Mouse (Mus musculus) liver, postnatal 0 days (tissue): ENCODE data around the gene Nrg4.

ENCODE experiments used
- CTCF ChIP-seq: sonication (generic); IDR thresholded peaks from 2 replicates; pipeline ENCODE4 v1.5.1; 2016; ENCODE audit warnings: antibody characterized with exemption, low read depth
- EP300 ChIP-seq: IDR thresholded peaks from 2 replicates; pipeline ENCODE4 v1.6.1; 2016; ENCODE audit warnings: antibody characterized with exemption, low read depth, mild to moderate bottlenecking

GRCm38 (mm10) chr9:55199348-55199747, 127.3 kb downstream of the Nrg4 start:
- peak; percentile 21 for TF ChIP-seq CTCF
- no peak for TF ChIP-seq EP300
